13 mouse cellular contexts compared by ENCODE assay signal in genomic region chr8:111465341-111465740, GRCm38 (mm10). TPM values are rescaled to one million over a fixed set of nuclear protein-coding genes. Genes with fewer than 3 reads are reported as not detected.
A peak's percentile ranks its signal among the peaks of the same experiment; 100 is the strongest.
DNase-seq lines count a peak whose midpoint lies in the region; ATAC-seq and TF ChIP-seq lines count a peak whose summit lies in the region.
"Had no signal": no experiment of that assay in that cellular context is flagged by ENCODE, and none has a peak within 500 bp of the region (broad histone marks: within the 10 kb centered on the region; RNA-seq: fewer than 3 reads in every experiment).

No protein-coding gene starts in this region.

- no peaks in the 10 kb centered on the region for H3K9me3 ChIP-seq in kidney, postnatal 0 days (replicated peaks; ENCODE audit: low read length)
- H3K9me3 ChIP-seq: forebrain, embryonic 12.5 days; hindbrain, embryonic 13.5 days; stomach, embryonic 15.5 days had no signal

- no peak for DNase-seq in kidney, postnatal 0 days (ENCODE audit: low spot score)
- no peak for DNase-seq in kidney, adult 9 months
- DNase-seq in 416B (ENCODE audit: low read depth) = peak; percentile 53
- DNase-seq in MN1 (ENCODE audit: low spot score) = peak; percentile 42
- DNase-seq in yolk sac, embryonic 10.5 days (ENCODE audit: low spot score) = no peak
- no peak for DNase-seq in spleen, postnatal 14 days (ENCODE audit: low spot score in 2 of 2)
- DNase-seq: heart, adult 18-20 months had no signal

- ATAC-seq in kidney, postnatal 0 days (replicated peaks; ENCODE audit: low FRiP score, low read depth) = no peak
- ATAC-seq in megakaryocyte progenitor cell, adult 5-6 weeks (replicated peaks; ENCODE audit: poor library complexity) = 0 out of 2 replicates have a peak, but pooled peaks have one; percentile 46
- ATAC-seq: midbrain, embryonic 16.5 days; Patski had no signal

- TF ChIP-seq CTCF in kidney, postnatal 0 days (IDR thresholded peaks at IDR 0.05; ENCODE audit: low read depth) = peak; percentile 48; the same call in 1 of the 2 replicates

- no peaks in the 10 kb centered on the region for H3K27me3 ChIP-seq in kidney, postnatal 0 days (ENCODE audit: insufficient read depth, low read length)
- H3K27me3 ChIP-seq: forebrain, embryonic 12.5 days; hindbrain, embryonic 13.5 days; Patski; stomach, embryonic 15.5 days had no signal

- no peak overlapping the region for H3K4me2 ChIP-seq in kidney, postnatal 0 days (ENCODE audit: low read length)
- H3K4me2 ChIP-seq: forebrain, embryonic 12.5 days; hindbrain, embryonic 13.5 days; stomach, embryonic 15.5 days had no signal

- no peak overlapping the region for H3K27ac ChIP-seq in kidney, postnatal 0 days
- H3K27ac ChIP-seq: forebrain, embryonic 12.5 days; hindbrain, embryonic 13.5 days; stomach, embryonic 15.5 days had no signal

- H3K4me3 ChIP-seq in kidney, postnatal 0 days (replicated peaks; ENCODE audit: low read depth, low read length) = no peak overlapping the region
- H3K4me3 ChIP-seq: forebrain, embryonic 12.5 days; hindbrain, embryonic 13.5 days; stomach, embryonic 15.5 days had no signal

- H3K4me1 ChIP-seq in kidney, postnatal 0 days (replicated peaks; ENCODE audit: insufficient read depth, low read length) = no peaks in the 10 kb centered on the region

- H3K36me3 ChIP-seq in kidney, postnatal 0 days (ENCODE audit: insufficient read depth, low read length) = peaks cover 8% of the 10 kb centered on the region; the same call in 1 of the 2 replicates

- 97% methylated on average over 1 of the region's 1 CpGs for WGBS in kidney, postnatal 0 days

- no peak overlapping the region for H3K9ac ChIP-seq in kidney, postnatal 0 days (ENCODE audit: low read depth, low read length)
- H3K9ac ChIP-seq: forebrain, embryonic 12.5 days; hindbrain, embryonic 13.5 days; stomach, embryonic 15.5 days had no signal

RNA-seq across cellular contexts. Expression of gene Wdr59, which starts 56.6 kb away (rescaled TPM):
- 3.2 TPM in 2 replicates for polyA plus RNA-seq in kidney, postnatal 0 days (2015; fragmentation: Nextera tagmentation; extraction: Ambion mirVana)
- total RNA-seq in megakaryocyte progenitor cell, adult 5-6 weeks (2015) = 4.5 and 6.8 TPM in 2 replicates
- total RNA-seq in megakaryocyte progenitor cell, adult 5-6 weeks (2017) = 5.7 and 6.3 TPM in 2 replicates

Comparison
In these comparisons a context has a peak if more than half of its experiments do, and no peak if none do; other contexts are left out.
1. DNase-seq: peak in 416B (single experiment) and MN1 (single experiment); none in kidney, postnatal 0 days (single experiment), kidney, adult 9 months (single experiment), yolk sac, embryonic 10.5 days (single experiment) and spleen, postnatal 14 days (0 of 2).